Mouse (Mus musculus) kidney, adult 2 months (tissue): ENCODE results near the gene Pth2. TPM values are rescaled to one million over a fixed set of nuclear protein-coding genes. Genes with fewer than 3 reads are reported as not detected.

ENCODE experiments used
- DNase-seq: peaks from one replicate; pipeline ENCODE4 v3.0.0; 2021
- H3K27ac ChIP-seq: fragments of 200-500 bp; 2 replicates; pipeline ENCODE4 v1.5.1; 2012; ENCODE audit warnings: low read depth, low read length, control low read depth, inconsistent platforms; ENCODE audit not compliant: insufficient read depth
- H3K27me3 ChIP-seq: fragments of 200-500 bp; replicated peaks from 2 replicates; pipeline ENCODE4 v1.6.1; 2012; ENCODE audit warnings: mild to moderate bottlenecking, moderate library complexity, low read length, inconsistent platforms; ENCODE audit not compliant: control insufficient read depth, insufficient read depth
- H3K36me3 ChIP-seq: fragments of 200-500 bp; 2 replicates; pipeline ENCODE4 v1.6.1; 2012; ENCODE audit warnings: mild to moderate bottlenecking, moderate library complexity, low read length, inconsistent platforms; ENCODE audit not compliant: control insufficient read depth, insufficient read depth
- H3K4me1 ChIP-seq: fragments of 200-500 bp; 2 replicates; pipeline ENCODE4 v1.6.1; 2011; ENCODE audit warnings: low read length; ENCODE audit not compliant: control insufficient read depth, insufficient read depth
- H3K4me3 ChIP-seq: fragments of 200-500 bp; 2 replicates; pipeline ENCODE4 v1.5.1; 2011; ENCODE audit warnings: mild to moderate bottlenecking, low read depth, low read length, control low read depth; ENCODE audit not compliant: insufficient read depth
- CTCF ChIP-seq: fragments of 200-500 bp; conservative IDR thresholded peaks from 2 replicates; pipeline ENCODE4 v1.5.1; 2011; ENCODE audit warnings: low read depth, mild to moderate bottlenecking, control low read depth, low read length, moderate library complexity, mixed read lengths; ENCODE audit not compliant: insufficient read depth, insufficient read length
- POLR2A ChIP-seq: fragments of 200-500 bp; IDR thresholded peaks from one replicate; pipeline ENCODE4 v1.6.1; 2011; ENCODE audit warnings: low read depth, low read length, control low read depth
- WGBS: fragments of 180-500 bp; shearing (Covaris S2); methylation state at CpG from one replicate; pipeline ENCODE4 v1.1.7; 2018; 5-methylcytosine and 5-hydroxymethylcytosine counted together
- polyA plus RNA-seq: library from polyadenylated mRNA; depleted of rRNA; stranded (reverse); fragments of >200 nt; gene quantifications from 2 replicates; pipeline ENCODE4 v1.2.3, GENCODE M21; 2012

The Pth2 gene
- polyA plus RNA-seq, 1 experiment: not detected

DNA sequence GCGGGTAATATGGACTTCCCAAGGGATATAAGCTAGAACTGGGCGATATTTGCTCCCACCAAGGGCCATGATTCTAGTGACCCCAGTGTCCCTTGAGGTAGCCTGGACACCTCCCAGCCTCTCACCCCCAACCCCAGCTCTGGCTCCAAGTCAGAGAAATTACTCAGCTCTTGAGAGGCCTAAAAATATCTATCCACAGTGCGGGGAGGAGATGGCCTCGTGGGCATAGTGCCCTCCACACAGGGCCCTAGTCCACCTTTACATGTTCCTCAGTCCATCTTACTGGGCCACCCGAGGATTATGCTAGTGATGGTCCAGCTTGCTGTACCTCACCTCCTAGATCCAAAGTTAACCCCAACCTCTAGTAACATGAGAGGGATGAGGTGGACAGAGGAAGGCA, 16.0 kb upstream of the Pth2 start:
- Histone ChIP-seq H3K4me1 (no peaks in the 10 kb centered on the region; the same call in 1 of the 2 replicates), H3K4me3 (no peak overlapping the region), H3K27ac (no peak overlapping the region), H3K27me3 (peaks cover 2% of the 10 kb centered on the region), H3K36me3 (no peaks in the 10 kb centered on the region)
- DNase-seq: no peak
- WGBS: 74% methylated on average over 5 of the region's 5 CpGs
- no peak for TF ChIP-seq POLR2A
- TF ChIP-seq CTCF: no peak

DNA sequence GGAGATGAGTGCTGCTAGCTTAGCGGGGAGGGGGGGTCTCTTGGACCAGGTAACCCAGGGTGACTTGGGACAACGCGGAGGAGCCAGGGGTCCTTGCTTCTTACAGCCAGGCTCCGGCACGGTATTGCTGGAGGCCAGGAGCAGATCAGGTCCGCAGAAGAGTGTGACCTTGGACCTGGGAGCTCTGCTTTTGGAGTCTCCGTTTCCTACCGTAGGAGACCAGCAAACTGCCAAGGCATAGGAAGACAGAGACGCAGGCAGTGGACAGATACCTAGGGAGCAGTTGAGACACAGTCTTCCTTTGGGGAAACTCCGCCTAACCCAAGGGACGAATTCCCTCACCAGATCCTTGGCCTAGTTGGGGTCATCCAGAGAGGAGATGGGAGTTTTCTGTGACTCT, 15.1 kb upstream of the Pth2 start:
- Histone ChIP-seq H3K27me3 (peaks cover 2% of the 10 kb centered on the region), H3K36me3 (no peaks in the 10 kb centered on the region), H3K4me1 (no peaks in the 10 kb centered on the region; the same call in 1 of the 2 replicates), H3K27ac (no peak overlapping the region), H3K4me3 (no peak overlapping the region)
- TF ChIP-seq POLR2A (no peak), CTCF (no peak)
- 68% methylated on average over 11 of the region's 11 CpGs for WGBS
- DNase-seq: no peak

DNA sequence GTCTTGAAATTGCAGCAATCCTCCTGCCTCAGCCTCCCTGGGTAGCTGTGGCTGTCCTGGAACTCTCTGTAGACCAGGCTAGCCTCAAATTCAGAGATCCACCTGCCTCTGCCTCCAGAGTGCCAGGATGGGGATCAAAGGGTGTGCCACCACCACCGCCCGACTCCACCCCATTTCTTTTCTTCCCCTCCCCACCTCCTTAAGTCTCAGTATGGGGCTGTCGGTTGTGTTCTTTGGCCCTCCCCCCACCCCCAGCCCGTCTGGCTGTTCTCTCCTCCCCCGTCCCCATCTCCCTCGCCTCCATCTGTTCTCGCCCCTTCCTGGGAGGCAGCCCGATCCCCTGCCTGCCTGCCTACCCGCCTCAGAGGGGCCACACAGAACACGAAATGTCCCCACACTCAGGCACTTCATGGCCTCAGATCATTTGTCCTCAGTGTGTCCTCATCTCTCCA, 13.8 kb upstream of the Pth2 start:
- H3K27ac ChIP-seq: no peak overlapping the region
- peaks cover 2% of the 10 kb centered on the region for H3K27me3 ChIP-seq
- TF ChIP-seq POLR2A (no peak), CTCF (no peak)
- no peaks in the 10 kb centered on the region for H3K36me3 ChIP-seq
- 31% methylated on average over 10 of the region's 10 CpGs for WGBS
- H3K4me1 ChIP-seq: no peaks in the 10 kb centered on the region
- no peak for DNase-seq
- no peak overlapping the region for H3K4me3 ChIP-seq

DNA sequence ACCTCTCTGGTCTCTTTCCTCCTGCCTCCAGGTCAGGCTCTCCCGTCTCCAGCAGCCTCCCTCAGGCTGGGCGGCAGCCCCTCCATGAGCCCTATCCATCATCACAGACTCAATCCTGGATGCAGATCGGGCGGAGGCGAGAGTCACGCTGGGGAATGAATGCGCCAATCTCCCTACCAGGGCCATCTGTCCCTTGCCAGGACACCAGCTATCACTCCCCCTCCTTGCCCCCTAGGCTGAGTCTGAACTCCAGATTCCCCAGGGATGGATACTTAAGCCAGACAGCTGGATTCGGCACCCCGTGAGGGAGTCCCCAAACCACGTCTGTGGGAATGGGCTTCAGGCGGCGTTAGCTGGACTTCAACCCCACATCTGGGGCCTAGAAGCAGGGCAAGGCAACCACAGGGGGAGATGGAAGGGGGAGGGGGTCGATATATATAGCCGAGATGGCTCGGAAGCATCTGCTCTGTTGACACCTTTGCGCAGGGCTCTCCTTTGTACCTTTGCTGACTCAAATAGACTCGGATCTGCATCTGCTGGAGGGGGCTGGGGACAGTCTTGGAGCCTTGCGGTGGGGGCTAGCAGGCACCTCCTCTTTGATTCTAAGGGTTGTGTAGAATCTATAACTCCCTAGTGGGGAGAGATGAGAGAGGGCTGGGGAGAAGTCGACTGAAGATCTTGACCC, 12.9 kb upstream of the Pth2 start:
- no peak for TF ChIP-seq POLR2A
- no peak for TF ChIP-seq CTCF
- Histone ChIP-seq H3K4me3 (no peak overlapping the region), H3K36me3 (no peaks in the 10 kb centered on the region), H3K27ac (no peak overlapping the region), H3K4me1 (no peaks in the 10 kb centered on the region), H3K27me3 (peaks cover 2% of the 10 kb centered on the region)
- no peak for DNase-seq
- WGBS: 5% methylated on average over 19 of the region's 19 CpGs

DNA sequence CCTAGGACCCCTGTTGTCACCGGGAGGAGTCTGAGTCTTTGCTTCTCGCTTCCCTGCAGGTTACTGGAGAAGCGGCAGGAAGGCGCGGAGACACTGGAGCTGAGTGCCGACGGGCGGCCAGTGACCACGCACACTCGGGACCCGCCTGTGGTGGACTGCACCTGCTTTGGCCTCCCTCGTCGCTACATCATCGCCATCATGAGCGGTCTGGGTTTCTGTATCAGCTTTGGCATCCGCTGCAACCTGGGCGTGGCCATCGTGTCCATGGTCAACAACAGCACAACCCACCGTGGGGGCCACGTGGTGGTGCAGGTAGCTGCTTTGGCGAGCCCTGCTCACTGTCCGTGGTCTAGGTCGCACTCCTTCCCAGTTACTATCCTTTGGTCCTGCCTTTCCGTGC, 12.1 kb upstream of the Pth2 start:
- no peak for DNase-seq
- peaks cover 2% of the 10 kb centered on the region for H3K27me3 ChIP-seq
- 6% methylated on average over 24 of the region's 24 CpGs for WGBS
- no peaks in the 10 kb centered on the region for H3K4me1 ChIP-seq
- H3K36me3 ChIP-seq: no peaks in the 10 kb centered on the region
- no peak overlapping the region for H3K4me3 ChIP-seq
- TF ChIP-seq CTCF: no peak
- TF ChIP-seq POLR2A: no peak
- H3K27ac ChIP-seq: no peak overlapping the region

DNA sequence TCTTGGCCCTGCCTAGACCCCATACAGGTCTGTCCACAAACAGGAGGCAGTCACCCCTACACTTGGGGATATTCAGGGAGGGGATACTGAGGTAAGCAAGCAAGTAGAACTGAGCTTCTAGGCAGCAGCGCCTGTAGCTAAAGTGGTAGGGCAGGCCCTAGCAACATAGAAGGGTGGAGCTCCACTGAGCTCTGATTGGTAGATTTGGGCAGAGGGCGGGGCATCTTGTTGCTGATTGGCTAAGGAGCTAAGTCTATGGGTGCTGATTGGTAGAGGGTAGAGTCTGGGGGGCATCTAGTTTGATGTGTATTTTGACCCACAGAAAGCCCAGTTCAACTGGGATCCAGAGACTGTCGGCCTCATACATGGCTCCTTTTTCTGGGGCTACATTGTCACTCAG, 11.3 kb upstream of the Pth2 start:
- WGBS: 91% methylated on average over 3 of the region's 3 CpGs
- TF ChIP-seq POLR2A: no peak
- TF ChIP-seq CTCF: no peak

DNA sequence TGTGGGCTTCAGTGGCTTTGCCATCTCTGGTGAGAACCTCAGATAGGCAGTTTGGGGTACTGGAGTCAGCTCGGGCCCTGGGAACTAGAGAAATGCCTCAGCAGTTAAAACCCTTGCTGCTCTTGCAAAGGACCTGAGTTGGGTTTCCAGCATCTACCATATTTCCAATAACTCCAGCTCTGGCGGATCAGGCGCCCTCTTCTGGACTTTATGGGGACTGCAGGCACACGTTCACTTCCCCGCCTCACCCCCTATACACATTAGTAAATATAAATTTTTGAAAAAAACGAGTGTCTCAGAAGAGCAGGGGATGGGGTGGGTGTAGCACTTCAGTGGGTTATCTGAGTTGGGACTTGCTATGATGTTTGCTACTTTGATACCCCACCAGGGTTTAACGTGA, 7.8 kb upstream of the Pth2 start:
- Histone ChIP-seq H3K36me3 (no peaks in the 10 kb centered on the region), H3K4me3 (no peak overlapping the region), H3K27ac (no peak overlapping the region), H3K4me1 (no peaks in the 10 kb centered on the region), H3K27me3 (peaks cover 4% of the 10 kb centered on the region)
- DNase-seq: no peak
- TF ChIP-seq CTCF (peak; percentile 27; the same call in 1 of the 2 replicates), POLR2A (no peak)
- 65% methylated on average over 7 of the region's 7 CpGs for WGBS

More for the DNA sequence above, 11.3 kb upstream of the Pth2 start:
- no peak for DNase-seq
- Histone ChIP-seq H3K4me3 (no peak overlapping the region), H3K27ac (no peak overlapping the region), H3K36me3 (no peaks in the 10 kb centered on the region), H3K27me3 (peaks cover 2% of the 10 kb centered on the region), H3K4me1 (no peaks in the 10 kb centered on the region)
